Mouse (Mus musculus): Measurements from ENCODE around the gene Rtkn. TPM values are rescaled to one million over a fixed set of nuclear protein-coding genes. Genes with fewer than 3 reads are reported as not detected.

The Rtkn gene
- total and polyA plus RNA-seq, 3 experiments, result 5.4 to 8.3 TPM; not detected in 1

- Histone ChIP-seq H3K36me3 (ENCODE audit: control insufficient read depth in 1 of 2, insufficient read depth in 2 of 2, low read length in 2 of 2) (peaks cover 0 to 23% of the 10 kb centered on the region in 2 experiments; a peak in 2 of 4 replicates), H3K4me1 (ENCODE audit: control insufficient read depth in 1 of 2, insufficient read depth in 2 of 2, low read length in 2 of 2) (peaks cover 0 to 24% of the 10 kb centered on the region in 2 experiments; a peak in 3 of 4 replicates), H3K27ac (ENCODE audit: control insufficient read depth, low read depth, low read length) (no peak overlapping the region), H3K27me3 (ENCODE audit: control insufficient read depth in 1 of 2, insufficient read depth in 2 of 2, low read length in 2 of 2) (no peaks in the 10 kb centered on the region), H3K79me2 (ENCODE audit: control insufficient read depth, insufficient read depth, low read length, poor library complexity) (peaks cover 26% of the 10 kb centered on the region), H3K9ac (ENCODE audit: control insufficient read depth, low read depth, low read length, poor library complexity, severe bottlenecking) (no peak overlapping the region), H3K9me3 (replicated peaks; ENCODE audit: insufficient read depth, low read length) (no peaks in the 10 kb centered on the region), H3K4me3 (ENCODE audit: control insufficient read depth in 1 of 2, insufficient read depth in 1 of 2, low read depth in 2 of 2, low read length in 2 of 2) (no peak overlapping the region)
- no peak for DNase-seq (ENCODE audit: low read depth, low spot score)
- TF ChIP-seq ELF1 (IDR thresholded peaks at IDR 0.05; ENCODE audit: low read depth, low read length) (no peak), GATA1 (IDR thresholded peaks at IDR 0.05; ENCODE audit: low read depth, low read length) (no peak), KAT2A (conservative IDR thresholded peaks at IDR 0.05; ENCODE audit: low read depth, low read length) (no peak), ZMIZ1 (IDR thresholded peaks at IDR 0.05; ENCODE audit: low read depth, low read length) (no peak), ETS1 (IDR thresholded peaks at IDR 0.05; ENCODE audit: low read depth, low read length) (no peak), ZKSCAN1 (IDR thresholded peaks at IDR 0.05; ENCODE audit: low read depth, low read length) (no peak), NELFE (IDR thresholded peaks at IDR 0.05; ENCODE audit: low read depth, low read length) (no peak), CTCF (IDR thresholded peaks at IDR 0.05 in 2 of 3, conservative IDR thresholded peaks at IDR 0.05 in 1 of 3; ENCODE audit: control insufficient read depth in 1 of 3, insufficient read depth in 1 of 3, low read depth in 2 of 3, low read length in 3 of 3, poor library complexity in 1 of 3, severe bottlenecking in 1 of 3) (no peak)
These were observed 12.3 kb upstream of the Rtkn start for GRCm38 (mm10) chr6:83122961-83123360.

- H3K9ac ChIP-seq (ENCODE audit: control insufficient read depth, low read depth, low read length, poor library complexity, severe bottlenecking), result peak overlapping the region; percentile 92
- peaks cover 0 to 18% of the 10 kb centered on the region in 2 experiments; a peak in 2 of 4 replicates for H3K36me3 ChIP-seq (ENCODE audit: control insufficient read depth in 1 of 2, insufficient read depth in 2 of 2, low read length in 2 of 2)
- H3K4me1 ChIP-seq (ENCODE audit: control insufficient read depth in 1 of 2, insufficient read depth in 2 of 2, low read length in 2 of 2), result peaks cover 0 to 15% of the 10 kb centered on the region in 2 experiments; a peak in 3 of 4 replicates
- no peaks in the 10 kb centered on the region for H3K27me3 ChIP-seq (ENCODE audit: control insufficient read depth in 1 of 2, insufficient read depth in 2 of 2, low read length in 2 of 2)
- H3K79me2 ChIP-seq (ENCODE audit: control insufficient read depth, insufficient read depth, low read length, poor library complexity), result peaks cover 22% of the 10 kb centered on the region
- peak; percentile 98 for DNase-seq (ENCODE audit: low read depth, low spot score)
- no peaks in the 10 kb centered on the region for H3K9me3 ChIP-seq (replicated peaks; ENCODE audit: insufficient read depth, low read length)
- H3K4me3 ChIP-seq (ENCODE audit: control insufficient read depth in 1 of 2, insufficient read depth in 1 of 2, low read depth in 2 of 2, low read length in 2 of 2), result peak overlapping the region; percentile 76 to 96
- TF ChIP-seq JUND (IDR thresholded peaks at IDR 0.05; ENCODE audit: low read depth, low read length) (no peak), EP300 (IDR thresholded peaks at IDR 0.05; ENCODE audit: low read depth in 1 of 2, low read length in 2 of 2) (no peak), GATA1 (IDR thresholded peaks at IDR 0.05; ENCODE audit: low read depth, low read length) (0 out of 2 replicates have a peak, but pooled peaks have one; percentile 25), CTCF (IDR thresholded peaks at IDR 0.05 in 2 of 3, conservative IDR thresholded peaks at IDR 0.05 in 1 of 3; ENCODE audit: control insufficient read depth in 1 of 3, insufficient read depth in 1 of 3, low read depth in 2 of 3, low read length in 3 of 3, poor library complexity in 1 of 3, severe bottlenecking in 1 of 3) (0 out of 6 replicates have a peak, but pooled peaks of 1 of the 3 experiments have one; percentile 4), TBP (IDR thresholded peaks at IDR 0.05; ENCODE audit: low read depth, low read length) (peak; percentile 95), SIN3A (IDR thresholded peaks at IDR 0.05; ENCODE audit: low read length) (peak; percentile 98), MAFK (IDR thresholded peaks at IDR 0.05; ENCODE audit: borderline replicate concordance, low read depth, low read length) (no peak), ZKSCAN1 (IDR thresholded peaks at IDR 0.05; ENCODE audit: low read depth, low read length) (no peak), POLR2AphosphoS5 (IDR thresholded peaks at IDR 0.05; ENCODE audit: borderline replicate concordance, low read depth, low read length) (0 out of 2 replicates have a peak, but pooled peaks have one; percentile 15), HCFC1 (IDR thresholded peaks at IDR 0.05; ENCODE audit: low read depth, low read length) (peak; percentile 96), MYC (IDR thresholded peaks at IDR 0.05; ENCODE audit: low read depth, low read length) (peak; percentile 94), NELFE (IDR thresholded peaks at IDR 0.05; ENCODE audit: low read depth, low read length) (peak; percentile 79), ELF1 (IDR thresholded peaks at IDR 0.05; ENCODE audit: low read depth, low read length) (peak; percentile 92), MAZ (IDR thresholded peaks at IDR 0.05; ENCODE audit: low read depth, low read length) (peak; percentile 21; the same call in 1 of the 2 replicates), ZC3H11A (IDR thresholded peaks at IDR 0.05; ENCODE audit: low read depth, low read length) (no peak), KAT2A (conservative IDR thresholded peaks at IDR 0.05; ENCODE audit: low read depth, low read length) (peak; percentile 65; the same call in 1 of the 2 replicates), UBTF (IDR thresholded peaks at IDR 0.05; ENCODE audit: borderline replicate concordance, insufficient read depth, low read depth, low read length) (no peak), MXI1 (IDR thresholded peaks at IDR 0.05; ENCODE audit: low read depth, low read length) (peak; percentile 95), POLR2AphosphoS2 (IDR thresholded peaks at IDR 0.05; ENCODE audit: low read length) (peak; percentile 73; the same call in 1 of the 2 replicates), POLR2A (IDR thresholded peaks at IDR 0.05; ENCODE audit: control insufficient read depth in 1 of 2, insufficient read depth in 1 of 2, low read depth in 1 of 2, low read length in 2 of 2, poor library complexity in 1 of 2) (peak; percentile 84 to 91), TCF12 (IDR thresholded peaks at IDR 0.05; ENCODE audit: low read depth, low read length) (peak; percentile 80)
- H3K27ac ChIP-seq (ENCODE audit: control insufficient read depth, low read depth, low read length), result peak overlapping the region; percentile 81
These were observed 10.4 kb upstream of the Rtkn start for GRCm38 (mm10) chr6:83124851-83125312.

Data from MEL (cell line).